Mouse (Mus musculus): ENCODE measurements around the gene Cep295nl.
"Not testable (repeated sequence)": the region's sequence is repeated elsewhere in the genome, so short reads cannot be mapped to it uniquely, and the experiment has no call there.

Cep295nl gene

DNA sequence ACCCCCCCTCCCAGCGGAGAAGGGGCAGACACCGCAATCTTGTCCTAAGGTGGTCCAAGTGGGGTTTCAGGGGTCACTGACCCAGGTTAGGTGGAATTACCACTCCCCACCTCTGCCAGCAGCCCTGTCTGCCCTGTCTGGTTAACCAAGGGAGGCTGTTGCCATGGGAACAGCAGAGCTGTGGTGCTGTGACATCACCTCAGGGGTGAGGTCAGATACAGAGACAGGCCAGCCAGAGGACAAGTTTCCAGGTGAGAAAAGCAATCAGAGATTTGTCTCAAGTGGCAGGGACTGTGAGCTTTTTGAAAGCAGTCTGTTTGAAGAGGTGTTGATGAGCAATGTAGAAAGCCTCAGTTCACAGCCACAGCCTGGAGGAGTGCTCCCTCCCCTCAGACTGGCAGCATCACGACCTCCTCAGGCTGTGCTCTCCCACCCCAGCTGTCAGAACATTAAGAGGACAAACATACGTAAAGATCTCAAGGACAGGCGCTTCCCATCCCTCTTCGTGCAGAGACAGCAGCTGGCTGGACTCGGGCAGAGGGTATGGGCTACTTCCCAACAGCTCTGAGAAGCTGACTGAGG lies at the start of gene Cep295nl:
Cep295nl (minus strand) TSS at position 101 of the 582 bp plus-strand sequence.
- DNase-seq (ENCODE audit: low read depth): peak; percentile 68

GRCm38 (mm10) chr11:118387816-118388215 lies 45.5 kb upstream of the Cep295nl start:
- not testable (repeated sequence) for DNase-seq (ENCODE audit: low read depth)

- peak; percentile 85 for DNase-seq (ENCODE audit: low read depth)
These were observed 37.1 kb upstream of the Cep295nl start for GRCm38 (mm10) chr11:118379251-118380009.

DNA sequence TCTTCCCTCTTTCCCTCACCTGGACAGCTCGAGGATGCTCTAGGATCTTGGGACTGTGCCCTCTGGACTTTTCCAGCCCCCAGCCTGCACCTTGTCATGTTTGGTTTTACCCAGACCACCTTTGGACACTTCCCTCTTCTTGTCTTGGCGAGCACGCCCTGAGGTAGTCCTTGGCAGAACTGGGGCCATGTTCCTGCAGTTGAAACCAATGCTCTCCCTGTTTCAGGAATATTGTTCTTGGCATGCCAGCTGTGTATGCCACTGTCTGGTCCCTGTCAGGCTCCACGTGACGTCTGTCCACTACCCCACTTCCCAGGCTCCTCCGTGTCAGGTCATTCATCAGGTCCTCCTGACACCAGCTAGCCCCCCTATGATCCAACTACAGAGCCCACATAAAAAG lies 36.4 kb upstream of the Cep295nl start:
- DNase-seq (ENCODE audit: low read depth): no peak

GRCm38 (mm10) chr11:118376323-118376722 lies 34.0 kb upstream of the Cep295nl start:
- DNase-seq (ENCODE audit: low read depth): not testable (repeated sequence)

DNA sequence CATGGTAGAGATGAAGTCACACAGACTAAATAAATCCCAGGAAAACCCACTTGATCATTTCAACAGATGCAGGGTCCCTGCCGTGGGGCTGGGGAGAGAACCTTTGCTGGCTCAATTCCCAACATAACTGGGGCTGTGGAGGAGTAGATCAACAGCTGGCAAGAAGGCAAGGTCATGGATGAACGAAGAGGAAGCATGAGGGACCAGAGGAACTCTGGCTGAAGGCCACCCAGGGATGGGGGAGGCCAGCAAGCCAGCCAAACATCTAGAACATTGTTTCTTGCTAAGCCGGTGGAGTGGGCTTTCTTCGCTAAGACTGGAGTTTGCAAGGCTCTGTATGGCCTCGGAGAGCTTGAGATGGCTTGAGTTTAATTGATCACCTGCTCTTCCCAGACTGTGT lies 33.6 kb upstream of the Cep295nl start:
- DNase-seq (ENCODE audit: low read depth): no peak

- no peak for DNase-seq (ENCODE audit: low read depth)
These were observed 33.2 kb upstream of the Cep295nl start for GRCm38 (mm10) chr11:118375461-118375860.

DNA sequence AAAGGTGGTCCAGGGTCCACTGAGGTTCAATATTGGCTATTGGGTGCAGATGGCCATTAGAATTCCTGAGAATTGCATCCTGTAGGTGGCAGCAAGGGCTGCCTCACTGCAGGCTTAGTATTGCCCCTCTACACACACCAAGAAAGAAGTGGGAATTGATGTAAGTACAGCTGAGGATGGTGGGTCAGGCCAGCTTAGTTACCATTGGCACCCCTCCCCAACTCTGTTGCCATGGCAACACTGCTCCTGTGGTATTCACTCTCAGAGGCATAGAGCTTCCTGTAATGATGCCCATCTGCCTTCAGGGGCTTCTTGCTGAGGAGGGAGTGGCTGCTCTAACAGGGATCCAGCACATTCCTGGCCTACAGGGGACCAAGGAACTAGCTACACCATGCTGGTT lies 32.7 kb upstream of the Cep295nl start:
- no peak for DNase-seq (ENCODE audit: low read depth)

DNA sequence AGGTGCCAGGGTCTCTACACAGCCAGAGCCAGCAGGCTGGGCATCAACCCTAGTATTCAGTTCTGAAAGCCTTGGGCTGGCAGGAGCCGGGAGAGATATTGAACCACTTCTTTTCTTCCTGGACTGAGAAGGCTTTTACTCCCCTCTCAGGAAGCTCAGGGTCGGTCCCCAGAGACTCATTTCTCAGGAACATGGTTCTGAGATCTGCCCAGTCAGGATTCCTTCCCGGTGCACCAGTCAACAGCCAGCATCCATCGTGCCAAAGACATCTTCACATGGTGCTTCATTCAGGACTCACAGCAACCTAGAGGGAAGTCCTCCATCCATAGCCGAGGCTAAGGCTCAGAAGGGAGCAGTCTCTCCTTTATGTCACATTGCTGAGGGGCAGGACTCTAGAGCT lies 32.2 kb upstream of the Cep295nl start:
- DNase-seq (ENCODE audit: low read depth): no peak

DNA sequence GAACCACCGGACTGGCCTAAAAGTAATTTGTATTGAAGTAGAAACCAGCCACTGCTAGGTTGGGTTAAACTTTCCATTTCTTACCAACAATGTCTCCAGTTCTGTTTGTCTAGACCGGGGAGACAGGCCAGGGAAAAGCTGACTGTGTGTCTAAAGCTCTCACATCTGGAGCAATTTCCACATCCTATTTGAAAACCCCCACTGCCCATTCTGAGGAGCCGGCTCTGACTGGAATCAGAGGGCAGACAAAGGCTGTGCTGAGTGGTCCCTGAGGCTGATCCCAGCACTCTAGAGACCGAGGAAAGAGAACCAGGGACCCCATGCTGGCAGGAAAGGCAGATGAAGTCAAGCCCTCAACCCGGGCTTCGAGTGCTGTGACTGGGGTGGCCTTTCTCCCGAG lies 30.3 kb upstream of the Cep295nl start:
- DNase-seq (ENCODE audit: low read depth): no peak

DNA sequence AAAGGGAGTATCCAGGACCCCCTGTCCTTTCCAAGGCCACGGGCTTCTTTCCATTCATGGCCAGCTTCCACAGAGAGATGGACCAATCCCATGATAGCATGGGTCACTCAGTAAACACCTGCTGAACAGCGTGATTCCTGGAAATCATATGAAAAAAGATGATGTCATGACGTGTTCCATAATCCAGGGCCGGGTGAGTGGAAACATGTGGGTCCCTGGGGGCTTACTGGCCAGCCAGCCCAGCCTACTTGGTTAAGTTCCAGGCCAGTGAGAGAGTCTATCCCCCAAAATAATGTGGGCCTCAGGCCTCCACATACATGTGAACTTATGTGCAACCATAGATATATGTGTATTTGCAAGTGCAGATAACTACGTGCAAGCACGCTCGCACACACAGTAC lies 29.6 kb upstream of the Cep295nl start:
- no peak for DNase-seq (ENCODE audit: low read depth)

DNA sequence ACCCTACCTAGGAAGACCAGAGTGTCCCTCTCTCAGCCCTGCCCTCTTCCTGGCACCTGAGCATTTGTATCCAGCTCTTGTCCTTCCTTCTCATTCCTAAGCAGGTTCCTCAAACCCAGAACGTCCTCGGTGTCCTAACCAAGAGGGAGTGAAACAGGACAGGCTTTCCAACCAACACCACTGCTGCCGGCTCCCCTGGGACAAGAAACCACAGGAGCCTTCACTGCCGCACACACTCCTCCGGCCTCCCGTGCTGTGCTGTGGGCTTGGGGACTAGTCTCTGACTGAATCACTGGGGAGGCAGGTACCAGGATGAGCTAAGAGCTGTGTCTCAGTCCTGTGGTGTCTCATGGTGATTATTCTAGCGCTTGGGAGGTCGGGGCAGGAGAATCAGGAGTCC lies 27.4 kb upstream of the Cep295nl start:
- DNase-seq (ENCODE audit: low read depth): no peak

DNA sequence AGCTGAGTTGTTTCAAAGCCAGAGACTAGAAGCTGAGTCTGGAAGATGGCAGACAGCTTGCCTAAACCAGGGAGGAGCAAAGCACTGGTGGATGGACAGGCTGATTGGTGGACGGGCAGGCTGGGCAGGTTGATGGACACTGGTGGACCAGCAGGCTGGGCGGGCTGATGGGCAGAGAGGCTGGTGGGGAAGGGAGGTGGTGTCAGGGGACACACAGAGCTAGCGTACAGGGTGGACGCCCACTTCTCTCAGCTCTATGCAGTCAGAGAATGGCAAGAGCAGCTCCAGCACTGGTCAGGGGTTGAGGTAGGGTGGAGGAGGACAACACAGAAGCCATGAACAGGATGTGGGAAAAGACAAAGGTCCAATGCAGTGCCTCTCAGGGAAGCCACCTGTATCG lies 27.0 kb upstream of the Cep295nl start:
- no peak for DNase-seq (ENCODE audit: low read depth)

- peak; percentile 63 for DNase-seq (ENCODE audit: low read depth)
These were observed 26.0 kb upstream of the Cep295nl start for GRCm38 (mm10) chr11:118368330-118368729.

GRCm38 (mm10) chr11:118366559-118366958 lies 24.3 kb upstream of the Cep295nl start:
- no peak for DNase-seq (ENCODE audit: low read depth)

- no peak for DNase-seq (ENCODE audit: low read depth)
These were observed 23.8 kb upstream of the Cep295nl start for GRCm38 (mm10) chr11:118366108-118366507.

GRCm38 (mm10) chr11:118365171-118365570 lies 22.9 kb upstream of the Cep295nl start:
- DNase-seq (ENCODE audit: low read depth): no peak

DNA sequence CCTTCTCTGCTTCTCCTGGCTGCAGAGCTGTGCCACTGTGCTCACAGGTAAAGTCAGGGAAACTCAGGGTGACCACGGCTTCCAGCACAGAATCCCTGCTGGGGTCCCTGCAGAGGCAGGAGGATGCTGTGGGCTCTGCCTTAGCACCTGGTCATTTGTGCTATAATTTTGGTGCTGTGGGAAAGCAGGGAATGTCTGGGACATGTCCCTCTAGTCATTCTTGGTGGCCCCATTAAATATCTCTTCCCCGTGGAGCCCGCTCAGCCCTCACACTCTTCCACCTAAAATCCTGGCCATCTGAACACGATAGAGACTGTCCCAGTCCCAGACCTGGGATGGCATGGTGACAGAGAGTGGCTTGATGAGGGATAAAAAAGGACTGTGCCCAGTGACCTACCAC lies 21.7 kb upstream of the Cep295nl start:
- no peak for DNase-seq (ENCODE audit: low read depth)

GRCm38 (mm10) chr11:118362971-118363518 lies 20.7 kb upstream of the Cep295nl start:
- peak; percentile 48 for DNase-seq (ENCODE audit: low read depth)

- no peak for DNase-seq (ENCODE audit: low read depth)
These were observed 20.2 kb upstream of the Cep295nl start for GRCm38 (mm10) chr11:118362501-118362900.

DNA sequence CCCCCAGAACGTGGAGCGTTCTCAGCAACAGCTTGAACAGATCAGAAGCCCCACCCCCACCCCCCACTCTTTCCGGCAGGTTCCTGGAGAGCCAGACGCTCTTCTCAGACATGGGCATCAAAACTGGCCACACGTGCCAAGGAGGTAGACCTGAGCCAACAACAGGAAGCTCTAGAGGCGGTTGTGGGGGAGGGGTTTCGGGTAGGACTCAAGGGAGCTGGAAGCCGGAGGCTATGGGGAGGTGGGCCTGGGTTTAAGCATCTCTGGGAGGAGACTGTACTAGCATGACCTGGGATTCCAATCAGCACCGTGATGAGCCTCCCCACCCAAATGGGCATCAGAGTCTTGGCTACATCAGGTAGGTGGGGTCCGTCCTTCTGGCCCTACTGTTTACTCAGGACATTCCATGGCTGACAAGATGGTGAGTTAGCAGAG lies 18.6 kb upstream of the Cep295nl start:
- DNase-seq (ENCODE audit: low read depth): peak; percentile 73

- DNase-seq (ENCODE audit: low read depth): no peak
These were observed 18.2 kb upstream of the Cep295nl start for GRCm38 (mm10) chr11:118360491-118360890.

DNA sequence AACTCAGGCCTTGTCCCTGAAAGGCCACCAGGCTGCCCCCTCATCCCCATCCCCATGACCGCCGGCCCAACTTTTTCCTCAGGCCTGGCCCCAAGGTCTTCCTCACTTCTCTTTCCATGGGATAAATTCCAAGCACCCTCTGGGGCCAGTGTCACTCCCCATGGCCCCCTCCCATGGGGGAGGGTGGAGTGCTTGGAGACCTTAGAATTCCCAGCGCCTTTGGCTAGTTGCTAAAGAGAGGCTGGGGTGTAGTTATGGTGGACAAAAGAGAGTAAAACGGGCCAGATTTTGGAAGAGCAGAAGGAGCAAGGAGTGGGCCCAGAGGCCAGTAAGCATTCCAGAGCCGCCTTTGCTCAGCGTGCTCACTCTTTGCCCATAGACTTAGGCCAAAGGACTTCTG lies 13.3 kb upstream of the Cep295nl start, which contains the start of gene Timp2:
Timp2 (minus strand) TSS at position 101 of the 400 bp plus-strand sequence.
- DNase-seq (ENCODE audit: low read depth): no peak
